Mouse (Mus musculus): Measurements from ENCODE around the gene Ccnl1.

The Ccnl1 gene

DNA sequence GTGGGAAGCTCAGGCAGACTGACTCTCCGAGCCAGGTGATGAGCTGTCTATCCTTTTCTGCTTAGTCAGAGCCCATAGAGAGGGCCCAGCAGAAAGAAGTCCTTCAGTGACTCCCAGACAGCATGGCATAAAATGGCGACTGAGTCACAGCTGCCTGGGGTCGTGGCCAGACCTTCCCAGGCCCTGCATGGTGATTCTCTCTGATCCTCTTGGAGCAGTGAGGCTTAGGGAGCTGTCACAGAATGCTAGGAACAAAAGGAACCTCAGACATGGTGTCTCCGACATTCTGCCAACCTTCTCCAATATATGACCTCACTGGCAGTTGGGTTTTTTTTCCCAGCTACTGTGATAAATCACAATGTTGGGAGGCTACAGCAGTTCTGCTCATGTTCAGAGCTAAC lies 30.9 kb downstream of the Ccnl1 start:
- DNase-seq (ENCODE audit: extremely low spot score, low spot score): no peak

DNA sequence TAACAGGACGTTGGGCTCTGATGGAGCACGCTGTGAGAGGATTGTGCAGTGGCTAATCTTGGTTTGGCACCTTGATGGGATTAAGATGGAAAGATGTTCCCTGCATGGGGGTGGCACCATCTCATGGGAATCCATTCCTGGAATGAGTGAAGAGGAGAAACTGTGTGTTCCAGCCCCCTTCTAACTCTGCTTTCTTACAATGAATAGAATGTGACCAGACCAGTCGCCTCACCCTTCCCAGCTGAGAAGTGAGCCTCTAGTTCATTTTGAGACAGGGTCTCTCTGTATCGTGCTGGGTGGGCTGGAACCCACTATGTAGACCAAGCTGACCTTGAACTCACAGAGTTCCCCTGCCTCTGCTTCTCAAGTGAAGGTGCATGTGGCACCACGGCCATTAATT lies 31.6 kb downstream of the Ccnl1 start:
- no peak for DNase-seq (ENCODE audit: extremely low spot score, low spot score)

DNA sequence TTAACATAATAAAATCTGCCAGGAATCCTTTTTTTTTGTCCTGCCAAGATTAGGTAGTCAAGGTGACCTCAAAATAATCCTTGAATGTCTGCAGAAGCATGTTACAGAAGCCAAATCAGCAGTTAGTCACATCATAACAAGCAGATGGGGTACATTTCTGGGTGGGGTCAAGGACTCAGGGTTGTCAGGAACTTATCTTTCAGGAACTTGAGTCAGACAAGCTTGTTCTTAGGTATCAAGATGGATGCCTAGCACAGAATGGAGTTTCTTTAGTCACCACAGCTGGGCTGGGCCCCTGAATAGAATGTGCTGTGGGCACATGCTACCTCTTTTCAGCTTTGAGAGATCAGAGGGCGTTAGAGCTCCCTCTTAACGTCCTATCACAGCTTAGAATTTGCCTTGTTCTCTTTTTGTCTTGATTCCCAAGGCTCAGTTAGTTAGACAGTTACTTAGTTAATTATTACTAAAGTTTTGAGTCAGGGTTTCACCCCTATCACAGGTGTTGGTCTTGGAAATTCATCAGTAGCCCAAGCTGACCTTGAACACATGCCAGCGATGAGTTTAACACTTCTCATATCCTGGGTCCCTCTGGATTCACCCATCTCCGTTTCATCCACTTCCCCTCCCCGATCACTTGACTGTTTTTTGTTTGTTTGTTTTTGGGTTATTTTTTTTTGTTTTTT lies 32.9 kb downstream of the Ccnl1 start:
- no peak for DNase-seq (ENCODE audit: extremely low spot score, low spot score)

DNA sequence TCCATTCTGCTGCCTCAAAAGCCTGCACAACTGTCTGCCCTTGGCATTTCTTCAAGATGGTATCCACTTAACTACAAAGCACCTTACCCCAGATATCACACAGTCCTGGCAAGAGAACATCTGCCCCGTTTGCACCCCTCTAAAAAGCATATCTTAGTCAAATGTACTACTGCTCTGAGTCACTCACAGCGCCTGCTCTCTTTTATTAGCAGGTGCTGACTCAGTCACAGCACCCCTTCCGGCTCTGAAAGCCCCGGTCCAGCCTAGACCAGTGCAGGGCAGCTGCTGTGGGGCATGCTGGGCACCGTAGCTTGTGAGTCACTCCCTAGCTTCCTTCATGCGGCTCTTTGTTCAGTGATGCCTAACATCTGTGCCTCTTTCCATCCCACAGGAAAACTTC lies 35.6 kb downstream of the Ccnl1 start:
- DNase-seq (ENCODE audit: extremely low spot score, low spot score): no peak

DNA sequence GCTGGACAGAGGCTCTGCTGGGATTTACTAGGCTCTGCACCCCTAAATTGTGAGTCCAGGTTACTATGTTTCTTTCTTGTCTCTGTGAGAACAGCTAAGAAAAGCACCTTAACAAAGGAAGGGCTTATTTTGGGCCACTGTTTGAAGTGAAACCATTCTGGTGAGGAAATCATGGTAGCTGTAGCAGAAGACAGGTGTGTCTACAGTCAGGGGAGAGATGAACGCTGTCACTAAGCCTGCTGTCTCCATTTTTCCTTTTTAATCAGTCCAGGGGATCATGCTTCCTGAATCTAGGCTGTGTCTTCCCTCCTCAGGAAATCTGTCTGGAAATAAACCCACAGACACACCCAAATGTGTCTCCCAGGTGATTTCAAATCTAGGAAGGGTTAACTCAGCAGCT lies 36.4 kb downstream of the Ccnl1 start:
- no peak for DNase-seq (ENCODE audit: extremely low spot score, low spot score)

DNA sequence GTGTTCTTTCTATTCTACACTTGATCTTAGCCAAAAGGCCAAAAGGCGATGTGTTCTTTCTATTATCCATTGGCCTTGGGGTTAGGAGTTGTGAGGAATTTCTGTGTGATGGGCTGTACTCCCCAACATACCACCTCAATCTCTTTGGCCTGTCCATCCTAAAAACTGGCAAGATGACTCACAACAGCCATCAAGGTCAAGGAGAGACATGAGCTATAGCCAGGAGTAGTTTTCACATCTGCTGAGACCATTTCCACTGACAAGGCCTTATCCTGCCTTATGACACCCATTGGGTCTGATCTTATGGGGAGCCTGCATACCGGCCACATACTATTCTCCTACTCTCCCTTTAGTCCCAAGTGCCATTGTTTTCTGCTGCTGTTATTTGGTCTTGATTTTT lies 39.0 kb downstream of the Ccnl1 start:
- DNase-seq (ENCODE audit: extremely low spot score, low spot score): no peak

DNA sequence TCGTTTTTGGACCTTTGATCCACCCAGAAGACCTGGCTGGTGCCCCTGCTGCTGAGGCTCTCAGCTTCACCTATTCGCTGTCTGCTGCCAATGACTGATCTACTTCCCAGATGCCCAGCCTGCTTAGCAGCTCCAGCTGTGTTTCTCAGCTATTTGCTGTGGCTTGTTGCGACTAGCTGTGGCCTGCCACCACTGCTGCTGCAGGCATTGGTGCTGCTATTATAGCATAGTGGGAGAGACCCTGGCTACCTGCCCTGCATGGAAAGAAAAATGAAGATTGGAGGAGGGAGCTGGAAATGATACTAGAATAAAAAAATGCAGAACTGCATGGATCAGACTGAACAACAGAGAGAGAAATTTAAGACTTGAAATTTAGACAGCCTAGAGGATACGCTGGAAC lies 45.1 kb downstream of the Ccnl1 start:
- DNase-seq (ENCODE audit: extremely low spot score, low spot score): no peak

DNA sequence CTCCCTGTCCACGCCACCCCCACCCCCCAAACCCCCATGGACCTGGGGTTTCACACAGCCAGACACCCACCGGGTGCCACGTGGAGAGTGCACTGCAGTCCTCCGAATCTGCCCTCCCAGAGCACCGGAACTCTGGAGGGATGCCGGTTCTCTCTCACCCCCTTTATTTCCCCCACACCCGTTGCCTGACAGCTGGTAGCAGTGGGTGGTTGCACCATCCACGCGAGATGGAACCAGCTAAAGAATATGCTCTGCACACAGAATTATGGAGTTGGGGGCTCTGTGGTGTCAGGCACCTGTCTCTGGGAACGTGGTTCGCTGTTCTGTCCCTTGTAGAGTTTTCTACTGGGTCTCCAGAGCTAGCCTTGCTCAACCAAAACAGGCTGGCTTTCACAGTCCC lies 45.8 kb downstream of the Ccnl1 start:
- no peak for DNase-seq (ENCODE audit: extremely low spot score, low spot score)

DNA sequence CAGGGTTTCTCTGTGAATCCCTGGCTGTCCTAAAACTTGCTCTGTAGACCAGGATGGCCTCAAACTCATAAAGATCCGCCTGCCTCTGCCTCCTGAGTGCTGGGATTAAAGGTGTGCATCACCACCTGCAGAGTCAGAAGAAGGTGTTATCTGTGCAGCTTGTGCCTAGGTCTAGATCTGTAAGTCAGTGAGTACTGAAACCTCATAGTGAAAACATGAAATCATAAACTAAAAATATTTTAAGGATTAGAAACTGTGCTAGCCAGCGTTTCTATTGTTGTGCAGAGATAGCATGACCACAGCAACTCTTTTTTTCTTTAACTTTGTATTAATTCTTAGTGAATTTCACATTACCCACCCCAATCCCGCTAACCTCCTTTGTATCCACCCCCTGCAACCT lies 46.8 kb downstream of the Ccnl1 start:
- no peak for DNase-seq (ENCODE audit: extremely low spot score, low spot score)

DNA sequence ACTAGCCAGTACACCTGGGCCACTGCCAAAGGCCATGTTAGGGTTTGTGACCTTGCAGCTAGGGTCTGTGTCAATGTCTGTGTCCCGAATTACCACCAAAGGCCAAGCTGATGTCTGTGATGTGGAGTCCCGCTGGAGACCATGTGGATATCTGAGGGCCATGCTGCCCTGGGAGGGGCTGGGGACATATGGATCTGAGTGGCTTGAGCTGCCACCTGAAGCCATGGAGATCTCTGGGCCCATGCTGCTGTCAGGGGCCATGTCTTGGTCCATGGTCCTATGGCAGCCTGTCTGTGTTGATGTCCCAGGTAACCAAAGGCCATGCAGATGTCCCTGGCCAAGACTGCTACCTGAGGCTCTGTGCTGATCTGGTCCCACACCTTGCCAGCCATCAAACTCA lies 48.6 kb downstream of the Ccnl1 start:
- DNase-seq (ENCODE audit: extremely low spot score, low spot score): no peak

DNA sequence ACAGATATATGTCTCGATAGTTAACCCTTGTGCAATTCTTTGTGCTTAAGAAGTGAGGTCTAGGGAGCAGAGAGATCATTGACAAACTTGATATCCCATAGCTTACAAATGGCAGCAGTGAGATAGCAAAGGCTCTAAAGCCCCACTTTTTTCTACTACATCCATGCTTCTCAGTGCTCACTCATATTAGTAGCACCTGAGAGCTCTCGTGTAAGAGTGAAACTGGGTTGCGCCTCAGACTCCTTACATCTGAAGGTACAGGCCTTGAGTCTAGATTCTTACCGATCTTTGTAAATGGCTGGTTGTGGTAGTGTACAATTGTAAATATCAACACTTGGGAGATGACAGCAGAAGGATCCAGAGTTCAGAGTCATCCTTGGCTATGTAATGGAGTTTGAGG lies 50.5 kb downstream of the Ccnl1 start:
- no peak for DNase-seq (ENCODE audit: extremely low spot score, low spot score)

DNA sequence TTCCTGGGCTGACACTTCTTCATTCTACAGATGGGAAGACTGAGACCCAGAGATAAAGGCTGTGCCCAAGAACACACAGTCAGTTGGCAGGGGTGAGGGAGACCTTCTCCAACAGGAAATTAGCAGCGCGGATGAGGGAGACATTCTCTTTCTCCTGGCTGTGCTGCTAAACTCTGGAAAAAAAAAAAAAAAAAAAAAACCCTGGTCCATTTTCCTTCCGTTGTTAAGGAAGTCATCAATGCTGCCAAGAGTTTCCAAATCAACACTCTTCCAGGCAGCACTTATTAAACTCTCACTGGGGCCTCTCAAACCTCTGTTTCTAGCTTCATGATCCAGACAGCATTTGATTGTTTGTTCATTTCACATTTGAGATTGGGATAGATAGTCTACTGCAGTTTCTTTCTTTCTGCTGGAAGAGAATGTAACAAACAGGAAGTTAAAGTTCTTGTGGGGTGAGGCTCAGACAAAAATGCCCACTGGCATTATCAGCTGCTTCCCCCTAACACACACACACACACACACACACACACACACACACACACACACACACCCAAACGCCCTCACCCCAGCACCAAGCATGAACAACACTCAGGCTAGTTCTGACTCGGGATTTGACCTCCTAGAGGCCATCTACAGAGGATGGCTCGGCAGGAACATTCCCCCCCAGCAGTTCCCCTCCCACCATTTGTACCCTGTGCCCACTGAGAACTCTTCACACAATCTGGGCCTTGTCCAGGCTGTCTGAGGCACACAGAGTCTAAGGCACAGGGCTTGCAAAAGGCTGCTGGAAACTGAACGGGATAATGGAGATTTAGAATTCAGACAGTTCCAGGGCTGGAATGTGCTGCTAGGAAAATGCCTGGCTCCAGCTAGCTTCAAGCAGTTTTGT lies 52.5 kb downstream of the Ccnl1 start:
- no peak for DNase-seq (ENCODE audit: extremely low spot score, low spot score)

DNA sequence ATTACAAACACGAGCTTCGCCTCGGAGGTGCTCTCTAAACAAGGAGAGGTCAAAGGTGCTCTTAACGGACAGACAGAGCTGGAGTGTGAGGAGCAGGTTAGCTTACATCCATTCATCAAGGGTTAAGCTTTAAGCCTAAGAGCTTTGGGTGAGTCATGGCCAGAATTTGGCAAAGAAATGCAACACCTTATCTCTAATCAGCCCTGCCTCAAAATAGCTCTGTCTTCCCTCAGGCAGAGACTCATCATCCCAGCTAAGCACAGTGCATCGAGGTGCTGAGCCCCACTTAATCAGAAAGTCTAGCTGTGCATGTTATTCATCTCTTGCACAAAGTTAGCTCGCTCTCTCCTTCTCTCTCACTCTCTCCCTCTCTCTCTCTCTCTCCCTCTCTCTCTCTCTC lies 53.3 kb downstream of the Ccnl1 start:
- no peak for DNase-seq (ENCODE audit: extremely low spot score, low spot score)

DNA sequence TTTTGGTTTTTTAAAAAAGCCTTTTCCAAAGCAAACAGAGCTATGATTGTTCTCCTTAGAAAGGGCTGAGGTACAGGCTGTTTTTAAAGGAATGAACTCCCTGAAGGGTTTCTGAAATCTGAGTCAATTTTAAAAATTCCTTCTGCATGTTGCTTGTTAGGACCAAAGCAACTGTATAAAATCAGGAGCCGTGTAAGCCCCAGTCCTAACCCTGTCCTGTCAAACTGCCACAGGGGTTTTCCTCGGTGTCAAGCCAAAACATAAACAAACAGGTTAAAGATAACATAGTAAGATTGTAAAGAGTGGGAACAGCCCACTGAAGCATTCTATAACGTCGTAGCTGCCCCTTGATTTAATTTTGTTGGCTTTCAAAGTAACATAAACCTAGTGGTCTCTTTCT lies 53.9 kb downstream of the Ccnl1 start:
- DNase-seq (ENCODE audit: extremely low spot score, low spot score): no peak

DNA sequence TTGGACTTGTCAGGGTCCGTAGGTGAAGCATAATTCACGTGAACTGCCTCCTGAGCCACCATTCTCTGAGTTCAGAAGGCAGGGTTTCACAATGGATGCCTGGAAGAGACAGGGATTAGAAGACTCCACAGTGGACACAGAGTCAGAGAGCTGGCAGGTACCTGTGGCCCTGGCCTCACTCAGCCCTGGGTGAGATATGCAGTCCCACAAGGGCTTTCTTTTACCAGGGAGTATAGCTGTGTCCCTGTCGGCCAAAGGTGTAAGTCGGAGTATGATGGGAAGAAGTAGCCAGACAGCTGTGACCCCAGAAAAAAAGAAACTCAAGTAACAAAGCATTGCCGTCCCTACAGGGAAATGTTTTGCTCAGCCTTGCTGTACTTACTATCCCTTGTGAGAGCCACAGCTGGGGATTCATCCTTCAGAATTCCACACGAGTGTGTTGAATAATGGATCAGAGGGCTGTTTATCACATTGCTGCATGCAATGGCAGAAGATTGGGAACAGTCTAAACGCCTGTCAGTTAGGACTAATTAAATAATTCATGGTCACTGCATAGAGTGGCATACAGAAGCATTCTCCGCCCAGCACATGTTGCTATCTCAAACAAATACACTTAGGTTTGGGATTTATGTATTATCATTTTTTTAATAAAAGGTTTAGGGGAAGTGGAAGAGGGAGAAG lies 59.3 kb downstream of the Ccnl1 start:
- DNase-seq (ENCODE audit: extremely low spot score, low spot score): no peak

DNA sequence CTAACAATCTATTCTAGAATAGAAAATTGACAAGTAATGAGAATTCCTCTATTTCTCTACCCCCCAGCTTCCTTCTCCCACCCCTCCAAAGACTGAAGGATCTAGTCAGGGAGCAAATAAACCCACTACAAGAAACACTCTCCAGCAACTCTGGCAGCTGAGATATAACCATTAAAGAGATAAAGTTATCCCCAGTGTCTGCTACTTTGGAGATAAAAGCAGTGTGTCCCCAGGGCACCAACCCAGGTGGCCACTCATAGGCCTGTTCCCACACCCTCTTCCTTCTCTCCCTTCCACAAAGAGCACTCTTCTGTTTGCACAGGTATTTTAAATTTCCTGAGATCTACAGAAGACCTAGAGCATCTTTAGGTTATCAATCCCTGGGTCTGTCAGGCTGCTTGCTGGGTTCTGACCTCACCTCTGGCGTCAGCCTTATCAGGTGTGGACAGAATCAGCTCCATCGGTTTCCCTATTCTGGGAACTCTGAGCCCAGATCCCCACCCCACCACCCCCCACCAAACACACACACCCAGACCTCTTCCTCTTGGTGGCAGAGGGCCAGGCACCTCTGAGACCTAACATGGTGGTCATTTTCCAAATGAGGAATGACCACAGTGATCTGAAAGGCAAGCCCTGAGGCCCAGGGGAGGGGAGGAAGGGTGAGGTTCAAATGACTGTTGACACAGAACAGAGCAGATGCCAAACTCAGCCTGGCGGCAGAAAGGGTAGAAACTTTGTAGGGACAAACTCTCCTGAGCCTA lies 60.6 kb downstream of the Ccnl1 start:
- DNase-seq (ENCODE audit: extremely low spot score, low spot score): no peak

Measured in neural tube, embryonic 10.5 days (tissue).